Mouse (Mus musculus): ENCODE measurements around the gene Btnl9. TPM values are rescaled to one million over a fixed set of nuclear protein-coding genes. Genes with fewer than 3 reads are reported as not detected.

Btnl9 gene
- polyA plus RNA-seq (2014; fragmentation: Illumina TruSeq; extraction: RNeasy Lipid Tissue Mini Kit (QIAGEN cat#74804); ENCODE audit: low read depth, low replicate concordance), result 4.3 TPM

GRCm38 (mm10) chr11:49186955-49187488 is at the start of gene Btnl9:
Btnl9 (minus strand) TSS chr11:49187159.

GRCm38 (mm10) chr11:49203129-49203768 is 16.3 kb upstream of the Btnl9 start, which contains the start of gene Zfp62:
Zfp62 (plus strand) TSS chr11:49203292.

GRCm38 (mm10) chr11:49154077-49154476 is 32.9 kb downstream of the Btnl9 start, which contains the start of gene Olfr1394:
Olfr1394 (plus strand) TSS chr11:49154377.

GRCm38 (mm10) chr11:49141974-49142373 is 45.0 kb downstream of the Btnl9 start, which contains the start of gene Olfr1395:
Olfr1395 (plus strand) TSS chr11:49142274.

Other genes starting within 250 kb of the Btnl9 start
- gene Psme2b, start 241.0 kb downstream of the Btnl9 start, polyA plus RNA-seq (2014; fragmentation: Illumina TruSeq; extraction: RNeasy Lipid Tissue Mini Kit (QIAGEN cat#74804); ENCODE audit: low read depth, low replicate concordance), result 2.9 TPM
- 1.3 TPM for gene Olfr56, start 208.3 kb downstream of the Btnl9 start, polyA plus RNA-seq (2014; fragmentation: Illumina TruSeq; extraction: RNeasy Lipid Tissue Mini Kit (QIAGEN cat#74804); ENCODE audit: low read depth, low replicate concordance)
- 2.8 TPM for gene 9930111J21Rik1, start 207.8 kb downstream of the Btnl9 start, polyA plus RNA-seq (2014; fragmentation: Illumina TruSeq; extraction: RNeasy Lipid Tissue Mini Kit (QIAGEN cat#74804); ENCODE audit: low read depth, low replicate concordance)
- gene Gm12185, start 194.9 kb downstream of the Btnl9 start, polyA plus RNA-seq (2014; fragmentation: Illumina TruSeq; extraction: RNeasy Lipid Tissue Mini Kit (QIAGEN cat#74804); ENCODE audit: low read depth, low replicate concordance), result 2.8 TPM
- gene Tgtp1, start 193.0 kb downstream of the Btnl9 start, polyA plus RNA-seq (2014; fragmentation: Illumina TruSeq; extraction: RNeasy Lipid Tissue Mini Kit (QIAGEN cat#74804); ENCODE audit: low read depth, low replicate concordance), result 15.7 TPM
- gene 9930111J21Rik2, start 135.9 kb downstream of the Btnl9 start, polyA plus RNA-seq (2014; fragmentation: Illumina TruSeq; extraction: RNeasy Lipid Tissue Mini Kit (QIAGEN cat#74804); ENCODE audit: low read depth, low replicate concordance), result 24.0 TPM
- gene Tgtp2, start 123.0 kb downstream of the Btnl9 start, polyA plus RNA-seq (2014; fragmentation: Illumina TruSeq; extraction: RNeasy Lipid Tissue Mini Kit (QIAGEN cat#74804); ENCODE audit: low read depth, low replicate concordance), result 13.2 TPM
- gene Ifi47, start 110.6 kb downstream of the Btnl9 start, polyA plus RNA-seq (2014; fragmentation: Illumina TruSeq; extraction: RNeasy Lipid Tissue Mini Kit (QIAGEN cat#74804); ENCODE audit: low read depth, low replicate concordance), result 19.4 TPM
- 0.16 TPM for gene Olfr1396, start 72.3 kb downstream of the Btnl9 start, polyA plus RNA-seq (2014; fragmentation: Illumina TruSeq; extraction: RNeasy Lipid Tissue Mini Kit (QIAGEN cat#74804); ENCODE audit: low read depth, low replicate concordance)
- not detected for gene Olfr1395, start 44.9 kb downstream of the Btnl9 start, polyA plus RNA-seq (2014; fragmentation: Illumina TruSeq; extraction: RNeasy Lipid Tissue Mini Kit (QIAGEN cat#74804); ENCODE audit: low read depth, low replicate concordance)
- gene Olfr1394, start 32.8 kb downstream of the Btnl9 start, polyA plus RNA-seq (2014; fragmentation: Illumina TruSeq; extraction: RNeasy Lipid Tissue Mini Kit (QIAGEN cat#74804); ENCODE audit: low read depth, low replicate concordance), result not detected
- gene Zfp62, start 16.1 kb upstream of the Btnl9 start, polyA plus RNA-seq (2014; fragmentation: Illumina TruSeq; extraction: RNeasy Lipid Tissue Mini Kit (QIAGEN cat#74804); ENCODE audit: low read depth, low replicate concordance), result 137 TPM
- 26.3 TPM for gene Mgat1, start 57.0 kb upstream of the Btnl9 start, polyA plus RNA-seq (2014; fragmentation: Illumina TruSeq; extraction: RNeasy Lipid Tissue Mini Kit (QIAGEN cat#74804); ENCODE audit: low read depth, low replicate concordance)
- gene Olfr1393, start 91.1 kb upstream of the Btnl9 start, polyA plus RNA-seq (2014; fragmentation: Illumina TruSeq; extraction: RNeasy Lipid Tissue Mini Kit (QIAGEN cat#74804); ENCODE audit: low read depth, low replicate concordance), result not detected
- gene Olfr1392, start 98.1 kb upstream of the Btnl9 start, polyA plus RNA-seq (2014; fragmentation: Illumina TruSeq; extraction: RNeasy Lipid Tissue Mini Kit (QIAGEN cat#74804); ENCODE audit: low read depth, low replicate concordance), result not detected
- not detected for gene Olfr10, start 117.6 kb upstream of the Btnl9 start, polyA plus RNA-seq (2014; fragmentation: Illumina TruSeq; extraction: RNeasy Lipid Tissue Mini Kit (QIAGEN cat#74804); ENCODE audit: low read depth, low replicate concordance)
- gene Olfr1391, start 135.6 kb upstream of the Btnl9 start, polyA plus RNA-seq (2014; fragmentation: Illumina TruSeq; extraction: RNeasy Lipid Tissue Mini Kit (QIAGEN cat#74804); ENCODE audit: low read depth, low replicate concordance), result not detected
- gene Olfr1390, start 148.0 kb upstream of the Btnl9 start, polyA plus RNA-seq (2014; fragmentation: Illumina TruSeq; extraction: RNeasy Lipid Tissue Mini Kit (QIAGEN cat#74804); ENCODE audit: low read depth, low replicate concordance), result not detected
- not detected for gene Olfr1389, start 235.9 kb upstream of the Btnl9 start, polyA plus RNA-seq (2014; fragmentation: Illumina TruSeq; extraction: RNeasy Lipid Tissue Mini Kit (QIAGEN cat#74804); ENCODE audit: low read depth, low replicate concordance)
- not detected for gene Olfr1388, start 249.5 kb upstream of the Btnl9 start, polyA plus RNA-seq (2014; fragmentation: Illumina TruSeq; extraction: RNeasy Lipid Tissue Mini Kit (QIAGEN cat#74804); ENCODE audit: low read depth, low replicate concordance)